Mouse (Mus musculus): ENCODE data around the gene Ndufb5.
"Not testable (repeated sequence)": the region's sequence is repeated elsewhere in the genome, so short reads cannot be mapped to it uniquely, and the experiment has no call there.

The Ndufb5 gene

DNA sequence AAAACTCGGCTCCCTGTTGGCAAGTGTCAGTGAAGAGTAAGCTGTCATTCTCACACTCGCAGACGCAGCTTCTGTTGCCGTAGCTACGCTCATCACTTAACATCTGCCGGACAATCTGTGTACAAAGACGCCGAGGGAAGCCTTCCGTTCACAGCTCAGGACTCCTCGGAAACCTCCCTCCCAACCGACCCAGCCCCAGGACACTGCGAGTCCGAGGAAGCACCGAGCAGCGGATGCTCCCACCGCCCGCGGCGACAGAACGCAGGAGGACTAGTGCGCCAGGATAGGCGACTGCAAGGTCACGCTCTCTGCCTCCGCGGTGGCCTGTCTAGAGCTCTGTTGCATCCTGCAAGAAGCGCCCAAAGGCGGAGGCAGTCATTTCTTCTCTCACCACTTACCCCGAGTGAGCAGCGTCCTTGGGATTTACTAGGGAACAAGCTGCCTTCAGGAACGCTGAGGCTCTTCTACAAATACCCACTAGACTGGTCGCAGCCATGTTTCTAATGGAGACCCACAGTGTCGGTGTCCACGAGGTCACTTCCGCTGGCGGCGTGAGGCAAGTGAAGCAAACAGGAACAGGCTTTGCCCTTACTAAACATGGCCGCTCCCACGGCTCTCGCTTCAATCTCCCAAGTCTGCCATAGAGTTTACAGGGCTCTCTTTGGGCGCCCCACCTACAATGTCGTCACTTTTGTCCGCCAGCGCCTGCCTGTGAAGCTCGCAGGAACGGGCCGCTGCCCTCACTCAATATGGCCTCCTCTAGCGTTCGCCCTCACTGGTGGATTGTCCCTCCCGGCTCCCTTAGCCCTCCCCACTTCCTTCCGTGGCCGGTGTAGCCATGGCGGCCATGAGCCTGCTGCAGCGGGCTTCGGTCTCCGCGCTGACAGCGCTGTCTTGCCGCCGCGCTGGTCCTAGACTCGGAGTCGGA, at the start of gene Ndufb5:
Gene Ndufb5, plus strand, starts transcription at position 747 of the 928 bp plus-strand sequence.
- DNase-seq: peak; percentile 97 to 98

DNA sequence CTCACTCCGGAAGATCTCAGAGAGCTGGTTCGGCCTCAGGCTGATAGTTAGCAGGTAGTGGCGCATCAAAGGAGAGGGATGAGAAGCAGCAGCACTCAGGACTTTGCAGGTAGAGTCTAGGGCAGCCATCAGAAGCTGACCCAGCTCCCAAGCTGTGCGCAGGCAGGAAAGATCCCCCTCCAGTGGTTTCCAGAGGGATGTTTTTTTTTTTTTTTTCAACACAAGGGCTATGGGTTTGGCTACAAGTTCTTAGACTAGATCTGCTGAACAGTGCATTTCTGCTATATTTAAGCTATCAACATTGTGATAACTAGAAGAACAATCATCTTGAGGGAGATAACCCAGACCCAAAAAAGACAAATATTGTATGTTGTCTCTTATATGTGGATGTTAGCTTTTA, 49.6 kb upstream of the Ndufb5 start:
- no peak for DNase-seq

DNA sequence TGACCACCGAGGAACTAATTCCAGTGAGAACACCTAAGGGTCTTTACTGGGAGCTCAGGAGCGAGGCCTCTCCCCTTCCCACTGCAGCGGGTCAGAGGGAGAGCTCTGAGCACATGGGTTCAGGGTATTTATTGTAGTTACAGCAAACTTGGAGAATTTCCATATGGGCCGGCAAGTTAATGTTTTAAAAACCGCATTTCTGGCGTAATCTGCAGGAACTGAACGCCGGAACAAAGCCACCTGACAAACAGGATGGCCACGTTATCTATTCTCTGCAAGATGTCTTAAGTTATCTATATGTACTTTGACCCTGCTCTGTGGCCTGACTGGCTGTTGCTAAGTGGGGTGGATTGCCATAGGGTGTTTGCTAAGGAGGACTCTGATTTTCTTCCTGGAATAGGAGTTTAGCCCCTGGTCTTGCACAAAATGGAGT, 47.2 kb upstream of the Ndufb5 start:
- no peak for DNase-seq

- no peak for DNase-seq
These were observed 46.8 kb upstream of the Ndufb5 start for GRCm38 (mm10) chr3:32690008-32690407.

DNA sequence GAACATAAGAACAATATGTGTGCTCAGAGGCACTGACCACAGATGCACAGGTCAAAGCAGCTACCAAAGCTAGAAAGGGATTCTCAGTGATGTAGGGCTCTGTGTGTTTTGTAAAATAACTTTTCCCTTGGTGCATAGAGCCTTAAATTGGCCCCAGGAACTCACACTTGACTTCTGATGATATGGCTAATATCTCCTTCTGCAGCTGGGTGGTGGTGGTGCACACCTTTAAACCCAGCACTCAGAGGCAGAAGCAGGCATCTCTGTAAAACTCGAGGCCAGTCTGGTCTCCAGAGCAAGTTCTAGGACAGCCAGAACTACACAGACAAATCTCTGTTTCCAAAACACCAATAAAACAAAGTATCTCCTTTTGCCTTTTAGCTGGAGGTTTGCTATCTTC, 45.9 kb upstream of the Ndufb5 start:
- no peak for DNase-seq

DNA sequence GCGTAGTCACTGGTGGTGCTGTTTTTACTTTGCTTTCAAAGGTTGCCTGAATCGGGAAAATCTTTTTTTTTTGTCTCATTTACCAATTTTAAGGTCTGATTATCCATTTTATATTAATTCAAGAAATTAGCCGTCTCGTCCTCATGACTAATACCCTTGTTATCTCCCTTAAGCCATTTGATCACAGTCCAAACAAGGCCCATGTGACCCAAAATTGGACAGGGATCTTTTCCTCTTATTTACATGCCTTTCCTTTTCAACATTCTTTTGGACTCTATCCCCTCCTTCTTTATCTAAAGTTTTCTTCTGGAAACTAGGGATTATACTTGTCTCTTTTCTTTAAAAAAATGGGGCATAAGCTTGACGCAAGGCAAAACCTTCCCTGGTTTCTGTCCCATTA, 44.9 kb upstream of the Ndufb5 start:
- no peak for DNase-seq

- DNase-seq: no peak
These were observed 42.6 kb upstream of the Ndufb5 start for GRCm38 (mm10) chr3:32694211-32694610.

GRCm38 (mm10) chr3:32694737-32695582, 41.8 kb upstream of the Ndufb5 start:
- no peak for DNase-seq

GRCm38 (mm10) chr3:32695583-32695980, 41.2 kb upstream of the Ndufb5 start:
- DNase-seq: no peak

DNA sequence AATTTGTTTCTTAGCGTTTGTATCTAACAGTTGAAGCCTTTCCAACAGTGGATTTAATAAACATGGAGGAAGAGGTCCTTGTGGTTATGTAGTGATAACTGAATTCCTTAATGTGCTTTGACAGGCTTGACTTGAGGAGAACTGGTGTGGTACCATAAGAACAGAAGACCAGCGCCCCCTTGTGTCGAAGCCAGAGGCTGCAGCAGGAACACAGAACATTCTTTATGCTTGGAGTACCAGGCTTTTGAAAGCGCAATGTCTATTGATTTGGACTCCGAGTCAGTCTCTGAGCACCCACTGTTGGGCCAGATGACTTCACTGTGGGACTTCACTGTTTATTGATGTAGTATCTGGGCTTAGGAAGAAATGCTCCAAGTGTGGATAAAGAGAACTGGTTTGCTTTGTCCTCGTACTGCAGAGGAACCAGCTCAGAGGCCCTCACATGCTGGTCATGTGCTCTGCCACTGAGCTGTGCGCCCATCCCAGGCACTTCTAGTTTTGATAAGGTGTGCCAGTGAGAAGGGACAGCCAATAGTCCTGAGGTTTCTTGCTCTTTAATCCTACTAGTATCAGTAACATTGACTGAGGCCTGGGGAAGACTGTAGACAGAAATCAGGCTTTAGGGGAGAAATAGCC, 38.4 kb upstream of the Ndufb5 start:
- DNase-seq: peak; percentile 93 to 94

- DNase-seq: not testable (repeated sequence)
These were observed 32.8 kb upstream of the Ndufb5 start for GRCm38 (mm10) chr3:32704021-32704420.

DNA sequence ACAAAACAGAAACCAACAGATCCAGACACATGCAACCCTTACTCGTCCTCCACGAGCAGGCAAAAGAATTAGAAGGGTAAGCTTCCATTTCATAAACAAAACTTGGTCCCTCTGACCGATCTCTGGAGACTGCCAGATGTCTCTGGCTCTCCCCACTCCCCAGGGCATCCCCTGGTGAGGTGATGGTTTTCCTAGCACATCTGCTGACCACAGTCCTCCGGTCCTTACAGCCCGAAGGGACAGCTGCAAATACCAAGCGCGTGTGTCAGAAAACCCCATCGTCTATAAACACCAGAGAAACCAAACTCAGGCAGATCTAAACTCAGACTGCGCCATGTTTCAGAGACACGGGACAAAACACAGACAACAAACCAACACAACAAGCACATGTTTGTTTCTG, 32.2 kb upstream of the Ndufb5 start:
- DNase-seq: not testable (repeated sequence)

- not testable (repeated sequence) for DNase-seq
These were observed 31.0 kb upstream of the Ndufb5 start, which contains the start of gene Actl6a for GRCm38 (mm10) chr3:32705647-32706348. Actl6a (plus strand) TSS chr3:32706298.

GRCm38 (mm10) chr3:32708052-32708367, 28.8 kb upstream of the Ndufb5 start:
- DNase-seq: no peak

DNA sequence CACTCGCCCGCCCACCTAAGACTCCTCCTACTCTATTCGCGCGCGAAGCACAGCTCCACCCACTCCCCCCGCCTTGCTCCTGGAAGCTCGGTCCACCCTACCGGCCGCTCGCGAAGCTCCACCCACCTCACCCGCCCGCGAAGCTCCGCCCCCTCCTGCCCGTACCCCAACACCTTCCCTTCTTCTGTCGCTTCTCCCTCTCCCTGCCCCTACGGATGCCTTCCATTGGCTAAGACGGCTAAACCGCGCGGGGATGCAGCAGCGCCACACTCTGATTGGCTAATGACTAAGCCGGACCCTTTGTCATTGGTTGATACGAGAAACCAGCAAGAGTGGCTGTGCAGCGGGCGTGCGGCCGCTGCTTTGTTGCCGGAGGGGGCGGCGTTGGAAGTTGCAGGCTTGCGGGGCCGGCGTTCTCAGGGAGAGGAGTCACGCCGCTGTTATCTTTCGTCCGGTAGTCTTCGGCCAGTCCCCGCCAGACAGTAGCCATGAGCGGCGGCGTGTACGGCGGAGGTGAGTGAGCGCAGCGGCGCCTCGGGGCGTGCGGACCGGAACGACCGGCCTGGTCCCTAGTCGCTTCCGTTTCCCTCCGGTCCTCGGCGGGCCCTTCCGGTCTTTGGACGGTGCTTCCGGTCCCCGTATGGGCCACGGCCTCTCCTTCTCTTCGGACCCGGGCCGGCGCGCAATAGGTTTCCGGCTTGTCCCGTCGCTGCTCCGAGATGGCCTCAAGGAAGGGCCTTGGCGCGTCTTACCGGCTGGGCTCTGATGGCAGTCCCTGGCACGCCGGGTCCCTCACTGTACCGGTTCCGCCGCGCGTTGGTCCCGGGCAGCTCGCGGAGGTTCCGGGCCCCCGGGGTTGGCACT, 28.2 kb upstream of the Ndufb5 start:
- peak; percentile 100 for DNase-seq

DNA sequence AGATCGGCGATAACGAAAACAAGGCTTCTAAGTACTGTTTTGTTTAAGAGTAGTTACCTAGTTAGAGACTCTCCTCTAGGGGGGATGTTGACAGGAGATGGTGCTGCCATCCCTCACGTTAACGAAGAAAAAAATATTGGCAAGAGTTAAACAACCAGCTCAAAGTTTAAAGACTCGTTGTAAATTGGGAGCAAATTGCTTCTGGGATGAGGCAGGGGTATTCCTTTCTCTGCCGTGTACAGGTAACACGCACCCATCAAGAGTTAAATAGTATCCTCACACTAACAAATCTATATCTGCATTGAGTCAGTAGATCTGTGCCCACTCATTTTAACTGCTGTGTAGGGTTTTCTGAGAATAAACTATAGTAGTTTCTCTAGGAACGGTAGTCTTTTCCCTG, 27.4 kb upstream of the Ndufb5 start:
- DNase-seq: no peak

DNA sequence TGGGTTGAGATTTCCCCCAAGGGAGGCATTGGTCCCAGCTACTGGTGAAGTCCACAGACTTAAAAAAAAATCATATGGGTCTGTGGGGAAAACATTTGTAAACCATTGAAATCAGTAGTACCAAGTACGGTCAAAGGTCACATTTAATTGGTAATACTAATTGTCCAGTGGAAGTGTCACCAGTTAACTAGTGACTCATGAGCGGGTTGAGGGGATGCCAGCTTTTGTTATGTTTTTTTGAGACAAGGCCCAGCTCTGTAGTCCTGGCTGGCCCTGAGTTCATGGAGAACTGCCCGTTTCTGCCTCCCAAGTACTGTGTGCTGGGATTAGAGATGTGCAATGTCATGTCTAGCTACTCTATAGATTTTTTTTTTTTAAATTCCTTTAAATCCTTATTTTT, 23.1 kb upstream of the Ndufb5 start:
- no peak for DNase-seq

GRCm38 (mm10) chr3:32717403-32717802, 19.4 kb upstream of the Ndufb5 start:
- not testable (repeated sequence) for DNase-seq

GRCm38 (mm10) chr3:32718271-32718670, 18.5 kb upstream of the Ndufb5 start:
- DNase-seq: no peak

DNA sequence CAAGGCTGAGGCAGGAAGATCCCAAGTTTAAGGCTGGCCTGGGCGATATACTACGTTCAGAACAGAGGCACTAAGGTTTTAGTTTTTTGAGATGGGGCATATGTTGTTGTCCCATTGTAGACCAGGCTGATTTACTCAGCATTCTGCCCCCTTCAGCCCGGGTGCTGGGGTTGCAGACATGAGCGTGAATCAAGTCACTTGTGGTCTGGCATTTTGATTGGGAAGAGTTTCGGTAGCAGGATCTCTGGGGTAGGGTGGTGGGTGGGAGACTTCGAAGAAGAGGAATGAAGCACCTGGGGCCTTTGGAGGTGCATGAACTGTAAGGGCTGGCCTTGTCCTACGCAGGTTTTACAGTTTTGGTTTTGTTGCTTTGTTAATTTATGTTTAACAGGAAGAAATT, 12.6 kb upstream of the Ndufb5 start:
- no peak for DNase-seq

- no peak for DNase-seq
These were observed 10.8 kb upstream of the Ndufb5 start for GRCm38 (mm10) chr3:32725951-32726350.

- no peak for DNase-seq
These were observed 8.9 kb upstream of the Ndufb5 start for GRCm38 (mm10) chr3:32727861-32728260.

Data from kidney, postnatal 4 days (tissue).